Mouse (Mus musculus) small intestine, adult 2 months (tissue): ENCODE data around the gene Pigq. TPM values are rescaled to one million over a fixed set of nuclear protein-coding genes. Genes with fewer than 3 reads are reported as not detected.

Source experiments
- H3K27ac ChIP-seq: fragments of 200-500 bp; 2 replicates; pipeline ENCODE4 v1.5.1; 2012; ENCODE audit warnings: low read depth, low read length, control low read depth, inconsistent platforms; ENCODE audit not compliant: insufficient read depth
- H3K27me3 ChIP-seq: fragments of 200-500 bp; 2 replicates; pipeline ENCODE4 v1.6.1; 2012; ENCODE audit warnings: mild to moderate bottlenecking, moderate library complexity, low read length, inconsistent platforms; ENCODE audit not compliant: control insufficient read depth, insufficient read depth
- H3K36me3 ChIP-seq: fragments of 200-500 bp; 2 replicates; pipeline ENCODE4 v1.6.1; 2012; ENCODE audit warnings: mild to moderate bottlenecking, low read length, control low read depth, inconsistent platforms; ENCODE audit not compliant: control insufficient read depth, insufficient read depth
- H3K4me1 ChIP-seq: fragments of 200-500 bp; 2 replicates; pipeline ENCODE4 v1.6.1; 2012; ENCODE audit warnings: low read length, inconsistent platforms, mixed read lengths; ENCODE audit not compliant: control insufficient read depth, insufficient read depth, insufficient read length
- H3K4me3 ChIP-seq: fragments of 200-500 bp; 2 replicates; pipeline ENCODE4 v1.5.1; 2012; ENCODE audit warnings: low read depth, mild to moderate bottlenecking, control low read depth, inconsistent platforms, low read length, moderate library complexity
- CTCF ChIP-seq: fragments of 200-500 bp; IDR thresholded peaks from 2 replicates; pipeline ENCODE4 v1.5.1; 2012; ENCODE audit warnings: low read depth, mild to moderate bottlenecking, control low read depth, inconsistent platforms, low read length, moderate library complexity, mixed read lengths; ENCODE audit not compliant: insufficient replicate concordance, insufficient read length; ENCODE audit errors: extremely low read depth
- POLR2A ChIP-seq: fragments of 200-500 bp; IDR thresholded peaks from 2 replicates; pipeline ENCODE4 v1.6.1; 2012; ENCODE audit warnings: low read depth, mild to moderate bottlenecking, control low read depth, inconsistent platforms, low read length, moderate library complexity
- WGBS: fragments of 180-500 bp; shearing (Covaris S2); methylation state at CpG from one replicate; pipeline ENCODE4 v1.1.7; 2018; 5-methylcytosine and 5-hydroxymethylcytosine counted together
- polyA plus RNA-seq: library from polyadenylated mRNA; depleted of rRNA; stranded (reverse); fragments of >200 nt; gene quantifications from 2 replicates; pipeline ENCODE4 v1.2.3, GENCODE M21; 2012

Pigq gene
- polyA plus RNA-seq, 1 experiment, result 74.1 TPM

- no peak overlapping the region for H3K27ac ChIP-seq
- no peaks in the 10 kb centered on the region for H3K36me3 ChIP-seq
- peaks cover 16% of the 10 kb centered on the region for H3K27me3 ChIP-seq
- no peak overlapping the region for H3K4me3 ChIP-seq
- TF ChIP-seq CTCF (no peak), POLR2A (no peak)
- WGBS, result 67% methylated on average over 5 of the region's 5 CpGs
- no peaks in the 10 kb centered on the region; the same call in 1 of the 2 replicates for H3K4me1 ChIP-seq
These were observed 5.2 kb upstream of the Pigq start for GRCm38 (mm10) chr17:25949981-25950380.

- TF ChIP-seq CTCF (no peak), POLR2A (no peak)
- Histone ChIP-seq H3K27ac (no peak overlapping the region), H3K4me1 (peaks cover 3% of the 10 kb centered on the region), H3K36me3 (no peaks in the 10 kb centered on the region), H3K4me3 (no peak overlapping the region), H3K27me3 (peaks cover 16% of the 10 kb centered on the region)
- WGBS, result 82% methylated on average over 8 of the region's 8 CpGs
These were observed 3.3 kb upstream of the Pigq start for GRCm38 (mm10) chr17:25948051-25948450.

- peaks cover 8% of the 10 kb centered on the region for H3K4me1 ChIP-seq
- H3K4me3 ChIP-seq, result no peak overlapping the region
- no peak for TF ChIP-seq CTCF
- TF ChIP-seq POLR2A, result no peak
- H3K36me3 ChIP-seq, result no peaks in the 10 kb centered on the region
- H3K27me3 ChIP-seq, result peaks cover 16% of the 10 kb centered on the region
- whole genome bisulfite sequencing, result 87% methylated on average over 4 of the region's 4 CpGs
- no peak overlapping the region for H3K27ac ChIP-seq
These were observed 2.8 kb upstream of the Pigq start for GRCm38 (mm10) chr17:25947576-25947975.

- TF ChIP-seq CTCF (no peak), POLR2A (no peak)
- 81% methylated on average over 8 of the region's 8 CpGs for WGBS
- H3K4me1 ChIP-seq, result peaks cover 12% of the 10 kb centered on the region
- H3K27me3 ChIP-seq, result peaks cover 11% of the 10 kb centered on the region
- H3K27ac ChIP-seq, result no peak overlapping the region
- no peak overlapping the region for H3K4me3 ChIP-seq
- H3K36me3 ChIP-seq, result no peaks in the 10 kb centered on the region
These were observed 2.2 kb upstream of the Pigq start for GRCm38 (mm10) chr17:25946891-25947290.

- TF ChIP-seq POLR2A (no peak), CTCF (no peak)
- H3K27ac ChIP-seq, result no peak overlapping the region
- 83% methylated on average over 7 of the region's 7 CpGs for WGBS
- peaks cover 12% of the 10 kb centered on the region for H3K4me1 ChIP-seq
- peaks cover 6% of the 10 kb centered on the region for H3K27me3 ChIP-seq
- H3K4me3 ChIP-seq, result no peak overlapping the region
- H3K36me3 ChIP-seq, result no peaks in the 10 kb centered on the region
These were observed 1.6 kb upstream of the Pigq start for GRCm38 (mm10) chr17:25946349-25946748.

- Histone ChIP-seq H3K27me3 (no peaks in the 10 kb centered on the region; the same call in 1 of the 2 replicates), H3K27ac (no peak overlapping the region), H3K36me3 (no peaks in the 10 kb centered on the region), H3K4me1 (peaks cover 15% of the 10 kb centered on the region), H3K4me3 (no peak overlapping the region)
- TF ChIP-seq POLR2A (no peak), CTCF (no peak)
- 72% methylated on average over 9 of the region's 9 CpGs for WGBS
These were observed 900 bp upstream of the Pigq start for GRCm38 (mm10) chr17:25945517-25946155.

- Histone ChIP-seq H3K27me3 (no peaks in the 10 kb centered on the region), H3K4me3 (no peak overlapping the region), H3K27ac (no peak overlapping the region), H3K36me3 (no peaks in the 10 kb centered on the region), H3K4me1 (peaks cover 15% of the 10 kb centered on the region)
- TF ChIP-seq POLR2A (no peak), CTCF (no peak)
- WGBS, result 87% methylated on average over 9 of the region's 9 CpGs
These were observed 967 bp downstream of the Pigq start for GRCm38 (mm10) chr17:25943769-25944168.
